Mouse (Mus musculus) spleen, adult 2 months (tissue): Measurements from ENCODE around the gene Slc25a14.

ENCODE experiments used
- CTCF ChIP-seq: fragments of 200-500 bp; IDR thresholded peaks from 2 replicates; pipeline ENCODE4 v1.5.1; 2011; ENCODE audit warnings: mild to moderate bottlenecking, inconsistent platforms; ENCODE audit not compliant: insufficient read depth, insufficient read length, insufficient replicate concordance; ENCODE audit errors: extremely low read depth
- POLR2A ChIP-seq: fragments of 200-500 bp; IDR thresholded peaks from 2 replicates; pipeline ENCODE4 v1.6.1; 2011; ENCODE audit warnings: low read depth, low read length, inconsistent platforms

- TF ChIP-seq CTCF = no peak
- TF ChIP-seq POLR2A = no peak
These were observed 48.5 kb downstream of the Slc25a14 start for GRCm38 (mm10) chrX:48671714-48672113.
